Mouse (Mus musculus) kidney, embryonic 16.5 days (tissue): ENCODE data around the gene Apbb2. TPM values are rescaled to one million over a fixed set of nuclear protein-coding genes. Genes with fewer than 3 reads are reported as not detected.

Experiments
- ATAC-seq: fragments of 200-750 bp; cut with Nextera tagmentation; 2 replicates; pipeline ENCODE4 v1.8.0; 2017; ENCODE audit warnings: moderate TSS enrichment; ENCODE audit not compliant: low FRiP score, low TSS enrichment
- H3K27ac ChIP-seq: fragments of 300-500 bp; sonication (generic); 2 replicates; pipeline ENCODE4 v1.5.1; 2014; ENCODE audit warnings: low read length
- H3K27me3 ChIP-seq: fragments of 300-500 bp; sonication (generic); 2 replicates; pipeline ENCODE4 v1.6.1; 2014; ENCODE audit warnings: low read length, control low read depth, mixed read lengths; ENCODE audit not compliant: insufficient read depth
- H3K36me3 ChIP-seq: fragments of 300-500 bp; sonication (generic); 2 replicates; pipeline ENCODE4 v1.6.1; 2014; ENCODE audit warnings: low read length, control low read depth, mixed read lengths; ENCODE audit not compliant: insufficient read depth
- H3K4me1 ChIP-seq: fragments of 300-500 bp; sonication (generic); 2 replicates; pipeline ENCODE4 v1.6.1; 2014; ENCODE audit warnings: low read length, control low read depth, mixed read lengths; ENCODE audit not compliant: insufficient read depth
- H3K4me2 ChIP-seq: fragments of 300-500 bp; sonication (generic); replicated peaks from 2 replicates; pipeline ENCODE4 v1.6.1; 2014; ENCODE audit warnings: low read depth, low read length
- H3K4me3 ChIP-seq: fragments of 300-500 bp; sonication (generic); 2 replicates; pipeline ENCODE4 v1.5.1; 2014; ENCODE audit warnings: mild to moderate bottlenecking, low read length
- H3K9ac ChIP-seq: fragments of 300-500 bp; sonication (generic); replicated peaks from 2 replicates; pipeline ENCODE4 v1.6.1; 2014; ENCODE audit warnings: low read length
- H3K9me3 ChIP-seq: fragments of 300-500 bp; sonication (generic); 2 replicates; pipeline ENCODE4 v1.6.1; 2016; ENCODE audit warnings: low read length, control low read depth
- WGBS: fragments of 180-500 bp; shearing (Covaris S2); extraction: QIAGEN DNeasy Blood & Tissue Kit; methylation state at CpG from one replicate; pipeline ENCODE4 v1.1.7; 2014; 5-methylcytosine and 5-hydroxymethylcytosine counted together
- polyA plus RNA-seq: library from polyadenylated mRNA; unstranded; fragments of >200 nt; fragmentation: Nextera tagmentation; extraction: Ambion mirVana; gene quantifications from 2 replicates; pipeline ENCODE4 v1.2.1, GENCODE M21; 2015

Apbb2 gene
- polyA plus RNA-seq, 1 experiment from 2014 or later: 62.4 TPM

- ATAC-seq: no peak
- 91% methylated on average over 4 of the region's 4 CpGs for WGBS
- Histone ChIP-seq H3K4me3 (no peak overlapping the region), H3K9ac (no peak overlapping the region), H3K9me3 (no peaks in the 10 kb centered on the region), H3K36me3 (no peaks in the 10 kb centered on the region), H3K27me3 (no peaks in the 10 kb centered on the region), H3K4me2 (no peak overlapping the region), H3K27ac (no peak overlapping the region), H3K4me1 (no peaks in the 10 kb centered on the region)
Measured at GRCm38 (mm10) chr5:66435158-66435557, 183.4 kb downstream of the Apbb2 start.

DNA sequence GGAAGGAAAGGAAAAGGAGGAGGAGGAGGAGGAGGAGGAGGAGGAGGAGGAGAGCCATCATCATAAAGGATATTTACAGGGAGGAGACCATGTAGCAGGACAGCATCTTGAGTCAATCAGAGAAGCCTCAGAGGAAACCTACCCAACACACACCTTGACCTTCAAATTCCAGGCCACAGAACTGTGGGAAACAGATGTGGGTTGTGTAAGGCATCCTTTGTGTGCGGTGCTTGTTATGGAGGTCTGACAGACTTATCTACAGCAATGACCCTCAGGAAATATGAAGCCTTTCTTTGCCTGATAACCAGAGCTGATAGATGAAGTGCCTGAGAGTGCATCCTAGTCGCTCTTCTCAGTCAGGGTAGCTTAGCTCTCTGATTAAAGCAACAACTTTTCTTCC lies 189.5 kb downstream of the Apbb2 start:
- Histone ChIP-seq H3K4me2 (no peak overlapping the region), H3K27me3 (no peaks in the 10 kb centered on the region), H3K4me3 (no peak overlapping the region), H3K4me1 (no peaks in the 10 kb centered on the region), H3K36me3 (no peaks in the 10 kb centered on the region), H3K9ac (no peak overlapping the region), H3K9me3 (no peaks in the 10 kb centered on the region), H3K27ac (no peak overlapping the region)
- no peak for ATAC-seq
- WGBS: 66% methylated on average over 2 of the region's 2 CpGs

DNA sequence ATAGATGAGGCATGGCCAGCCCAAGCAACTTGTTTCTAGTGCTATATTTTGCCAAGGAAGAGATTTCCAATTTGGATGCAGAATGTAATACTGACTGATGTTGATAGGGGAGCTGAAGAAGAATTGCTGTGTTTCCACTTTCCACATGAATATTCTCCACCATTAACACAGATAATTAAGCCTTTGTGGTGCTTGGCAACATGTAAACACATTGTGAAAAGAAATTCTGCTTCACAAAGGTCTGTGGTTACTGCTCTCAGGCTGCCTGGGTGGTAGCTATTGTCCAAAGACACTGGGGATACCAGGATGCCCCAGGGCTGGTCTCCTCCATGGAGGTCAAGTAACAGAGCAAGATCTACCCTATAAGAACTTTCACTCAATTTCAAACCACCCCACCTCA lies 190.5 kb downstream of the Apbb2 start:
- no peak for ATAC-seq
- no peak overlapping the region for H3K4me2 ChIP-seq
- no peaks in the 10 kb centered on the region for H3K9me3 ChIP-seq
- H3K36me3 ChIP-seq: no peaks in the 10 kb centered on the region
- no peak overlapping the region for H3K9ac ChIP-seq
- H3K27me3 ChIP-seq: no peaks in the 10 kb centered on the region
- H3K4me1 ChIP-seq: no peaks in the 10 kb centered on the region
- no peak overlapping the region for H3K4me3 ChIP-seq
- H3K27ac ChIP-seq: no peak overlapping the region

DNA sequence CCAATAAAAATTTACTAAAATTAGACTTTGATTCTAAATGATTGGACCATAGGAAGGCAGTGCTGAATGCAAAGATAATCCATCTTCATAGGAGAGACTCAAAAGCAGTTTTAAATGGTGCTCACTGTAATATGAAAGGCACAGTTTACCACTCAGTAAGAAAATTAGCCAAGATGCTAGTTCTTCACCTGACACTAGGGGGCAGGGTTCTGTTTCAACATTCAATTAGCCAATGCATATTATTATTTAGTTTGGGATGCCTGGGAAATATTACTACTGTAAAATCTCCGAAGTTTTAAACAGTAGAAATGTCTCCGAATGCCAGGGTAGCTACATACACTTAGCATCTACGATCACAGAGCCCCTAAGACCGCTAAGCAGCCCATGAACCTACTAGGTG lies 194.7 kb downstream of the Apbb2 start:
- Histone ChIP-seq H3K27ac (no peak overlapping the region), H3K4me2 (no peak overlapping the region), H3K4me1 (no peaks in the 10 kb centered on the region), H3K27me3 (no peaks in the 10 kb centered on the region), H3K9me3 (no peaks in the 10 kb centered on the region), H3K36me3 (no peaks in the 10 kb centered on the region), H3K9ac (no peak overlapping the region), H3K4me3 (no peak overlapping the region)
- ATAC-seq: no peak
- 70% methylated on average over 4 of the region's 4 CpGs for WGBS

DNA sequence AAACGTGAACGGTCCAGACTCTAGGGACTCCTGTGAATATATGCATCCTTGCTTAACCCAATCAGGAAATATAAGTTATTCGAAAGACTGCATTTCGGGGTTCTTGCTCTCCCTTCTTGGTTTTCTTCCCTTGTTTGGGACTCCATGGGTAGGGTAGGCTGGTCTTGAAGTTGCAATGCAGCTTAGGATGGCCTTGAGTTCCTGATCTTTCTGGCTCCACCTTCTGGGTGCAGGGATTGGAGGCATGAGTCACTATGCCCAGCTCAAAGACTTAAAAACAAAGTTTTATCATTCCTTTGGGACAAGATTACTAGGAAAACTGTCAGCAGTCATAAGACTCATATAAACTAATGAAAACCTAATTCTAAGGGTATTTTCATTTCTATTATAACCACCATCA lies 195.1 kb downstream of the Apbb2 start:
- Histone ChIP-seq H3K27ac (no peak overlapping the region), H3K9me3 (no peaks in the 10 kb centered on the region), H3K4me2 (no peak overlapping the region), H3K9ac (no peak overlapping the region), H3K4me3 (no peak overlapping the region), H3K4me1 (no peaks in the 10 kb centered on the region), H3K36me3 (no peaks in the 10 kb centered on the region), H3K27me3 (no peaks in the 10 kb centered on the region)
- no peak for ATAC-seq
- WGBS: 82% methylated on average over 4 of the region's 4 CpGs

- H3K27ac ChIP-seq: no peak overlapping the region
- no peaks in the 10 kb centered on the region for H3K36me3 ChIP-seq
- no peak overlapping the region for H3K4me3 ChIP-seq
- ATAC-seq: no peak
- no peaks in the 10 kb centered on the region for H3K27me3 ChIP-seq
- H3K4me1 ChIP-seq: no peaks in the 10 kb centered on the region
- 84% methylated on average over 4 of the region's 4 CpGs for WGBS
- no peak overlapping the region for H3K4me2 ChIP-seq
- no peaks in the 10 kb centered on the region for H3K9me3 ChIP-seq
- no peak overlapping the region for H3K9ac ChIP-seq
Measured at GRCm38 (mm10) chr5:66421954-66422353, 196.6 kb downstream of the Apbb2 start.

- no peaks in the 10 kb centered on the region for H3K36me3 ChIP-seq
- 91% methylated on average over 15 of the region's 15 CpGs for WGBS
- H3K27me3 ChIP-seq: no peaks in the 10 kb centered on the region
- H3K9ac ChIP-seq: no peak overlapping the region
- no peak overlapping the region for H3K4me2 ChIP-seq
- H3K9me3 ChIP-seq: no peaks in the 10 kb centered on the region
- H3K4me1 ChIP-seq: no peaks in the 10 kb centered on the region
- no peak for ATAC-seq
- H3K27ac ChIP-seq: no peak overlapping the region
- no peak overlapping the region for H3K4me3 ChIP-seq
Measured at GRCm38 (mm10) chr5:66421230-66421629, 197.4 kb downstream of the Apbb2 start.

DNA sequence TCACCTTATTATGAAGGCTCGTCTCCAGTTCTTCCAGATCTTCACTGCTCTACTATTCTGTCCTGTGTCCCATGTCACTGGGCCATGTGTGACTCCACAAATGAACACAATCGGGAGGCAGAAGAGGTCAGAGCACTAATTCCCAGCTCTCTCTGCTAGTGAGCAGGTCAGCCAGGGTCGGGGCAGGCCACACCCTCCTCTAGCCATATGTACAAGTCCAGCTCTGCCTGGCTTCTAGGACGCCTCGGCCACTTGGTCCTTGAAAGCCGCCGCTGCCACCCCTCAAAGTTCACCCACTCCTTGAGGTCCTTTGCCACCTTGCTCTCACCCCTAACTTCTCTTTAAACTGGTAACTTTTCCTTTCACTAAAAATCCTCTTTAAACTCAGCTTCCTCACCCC lies 198.6 kb downstream of the Apbb2 start:
- Histone ChIP-seq H3K4me2 (no peak overlapping the region), H3K9ac (no peak overlapping the region), H3K9me3 (no peaks in the 10 kb centered on the region), H3K36me3 (no peaks in the 10 kb centered on the region), H3K27me3 (no peaks in the 10 kb centered on the region), H3K27ac (no peak overlapping the region), H3K4me3 (no peak overlapping the region), H3K4me1 (no peaks in the 10 kb centered on the region)
- ATAC-seq: no peak
- 70% methylated on average over 7 of the region's 7 CpGs for WGBS

GRCm38 (mm10) chr5:66417289-66417688 lies 201.3 kb downstream of the Apbb2 start:
- Histone ChIP-seq H3K4me1 (no peaks in the 10 kb centered on the region), H3K27ac (no peak overlapping the region), H3K9me3 (no peaks in the 10 kb centered on the region), H3K27me3 (no peaks in the 10 kb centered on the region), H3K9ac (no peak overlapping the region), H3K4me2 (no peak overlapping the region), H3K4me3 (no peak overlapping the region), H3K36me3 (no peaks in the 10 kb centered on the region)
- WGBS: 30% methylated on average over 8 of the region's 8 CpGs
- ATAC-seq: no peak

GRCm38 (mm10) chr5:66415700-66416543 lies 202.7 kb downstream of the Apbb2 start:
- Histone ChIP-seq H3K9ac (no peak overlapping the region), H3K9me3 (no peaks in the 10 kb centered on the region), H3K4me1 (no peaks in the 10 kb centered on the region), H3K36me3 (no peaks in the 10 kb centered on the region), H3K4me2 (no peak overlapping the region), H3K27ac (no peak overlapping the region), H3K4me3 (no peak overlapping the region), H3K27me3 (no peaks in the 10 kb centered on the region)
- 70% methylated on average over 7 of the region's 7 CpGs for WGBS
- no peak for ATAC-seq
